Mouse (Mus musculus) liver, embryonic 16.5 days (tissue): ENCODE measurements around the gene Aldh3b2. TPM values are rescaled to one million over a fixed set of nuclear protein-coding genes. Genes with fewer than 3 reads are reported as not detected.
"Not testable (repeated sequence)": the region's sequence is repeated elsewhere in the genome, so short reads cannot be mapped to it uniquely, and the experiment has no call there.

Experiments
- ATAC-seq: fragments of 200-750 bp; cut with Nextera tagmentation; 2 replicates; pipeline ENCODE4 v1.8.0; 2017; ENCODE audit warnings: low read depth, mild to moderate bottlenecking, moderate number of reproducible peaks, moderate library complexity
- H3K27ac ChIP-seq: fragments of 300-500 bp; sonication (generic); 2 replicates; pipeline ENCODE4 v1.5.1; 2014; ENCODE audit warnings: mild to moderate bottlenecking, low read length
- H3K27me3 ChIP-seq: fragments of 300-500 bp; sonication (generic); 2 replicates; pipeline ENCODE4 v1.6.1; 2014; ENCODE audit warnings: low read depth, low read length, mixed read lengths; ENCODE audit not compliant: control insufficient read depth, insufficient read depth
- H3K36me3 ChIP-seq: fragments of 300-500 bp; sonication (generic); 2 replicates; pipeline ENCODE4 v1.6.1; 2014; ENCODE audit warnings: mild to moderate bottlenecking; ENCODE audit not compliant: control insufficient read depth, insufficient read depth
- H3K4me1 ChIP-seq: fragments of 300-500 bp; sonication (generic); 2 replicates; pipeline ENCODE4 v1.6.1; 2014; ENCODE audit warnings: low read depth, low read length, mixed read lengths; ENCODE audit not compliant: control insufficient read depth
- H3K4me2 ChIP-seq: fragments of 300-500 bp; sonication (generic); 2 replicates; pipeline ENCODE4 v1.6.1; 2014; ENCODE audit warnings: low read depth, low read length, mixed read lengths
- H3K4me3 ChIP-seq: fragments of 300-500 bp; sonication (generic); 2 replicates; pipeline ENCODE4 v1.5.1; 2014; ENCODE audit warnings: low read depth, mild to moderate bottlenecking, low read length
- H3K9ac ChIP-seq: fragments of 300-500 bp; sonication (generic); 2 replicates; pipeline ENCODE4 v1.6.1; 2014; ENCODE audit warnings: low read depth, low read length
- H3K9me3 ChIP-seq: fragments of 300-500 bp; sonication (generic); replicated peaks from 2 replicates; pipeline ENCODE4 v1.6.1; 2016; ENCODE audit warnings: low read length; ENCODE audit not compliant: control insufficient read depth
- WGBS: fragments of 180-500 bp; shearing (Covaris S2); extraction: QIAGEN DNeasy Blood & Tissue Kit; methylation state at CpG from one replicate; pipeline ENCODE4 v1.1.7; 2014; ENCODE audit not compliant: insufficient replicate concordance; 5-methylcytosine and 5-hydroxymethylcytosine counted together
- polyA plus RNA-seq: library from polyadenylated mRNA; unstranded; fragments of >200 nt; fragmentation: Nextera tagmentation; extraction: Ambion mirVana; gene quantifications from 2 replicates; pipeline ENCODE4 v1.2.1, GENCODE M21; 2015

Gene Aldh3b2
- polyA plus RNA-seq, 1 experiment from 2014 or later = 0.24 TPM

GRCm38 (mm10) chr19:3967258-3967657 is 4.9 kb upstream of the Aldh3b2 start:
- H3K4me3 ChIP-seq = no peak overlapping the region
- 31% methylated on average over 3 of the region's 3 CpGs for WGBS
- no peak for ATAC-seq
- H3K9ac ChIP-seq = no peak overlapping the region
- no peaks in the 10 kb centered on the region for H3K27me3 ChIP-seq
- H3K4me1 ChIP-seq = peaks cover 4% of the 10 kb centered on the region; the same call in 1 of the 2 replicates
- no peaks in the 10 kb centered on the region for H3K9me3 ChIP-seq
- no peaks in the 10 kb centered on the region for H3K36me3 ChIP-seq
- H3K27ac ChIP-seq = no peak overlapping the region
- H3K4me2 ChIP-seq = no peak overlapping the region

- H3K36me3 ChIP-seq, H3K27ac ChIP-seq, H3K4me2 ChIP-seq, ATAC-seq, H3K9me3 ChIP-seq, H3K4me3 ChIP-seq, H3K4me1 ChIP-seq, H3K9ac ChIP-seq, H3K27me3 ChIP-seq: not testable (repeated sequence)
- 72% methylated on average over 6 of the region's 6 CpGs for WGBS
Observed at GRCm38 (mm10) chr19:3974608-3975007, 2.5 kb downstream of the Aldh3b2 start.

GRCm38 (mm10) chr19:3975866-3976265 is 3.7 kb downstream of the Aldh3b2 start:
- no peak for ATAC-seq
- Histone ChIP-seq H3K27me3 (no peaks in the 10 kb centered on the region), H3K9ac (no peak overlapping the region), H3K36me3 (no peaks in the 10 kb centered on the region), H3K4me3 (no peak overlapping the region), H3K27ac (no peak overlapping the region), H3K4me1 (peaks cover 10% of the 10 kb centered on the region; the same call in 1 of the 2 replicates), H3K4me2 (no peak overlapping the region), H3K9me3 (no peaks in the 10 kb centered on the region)
- 56% methylated on average over 2 of the region's 2 CpGs for WGBS

GRCm38 (mm10) chr19:3980309-3980708 is 8.2 kb downstream of the Aldh3b2 start:
- H3K27ac ChIP-seq = no peak overlapping the region
- no peak overlapping the region for H3K4me3 ChIP-seq
- H3K4me2 ChIP-seq = no peak overlapping the region
- no peaks in the 10 kb centered on the region for H3K9me3 ChIP-seq
- peaks cover 5% of the 10 kb centered on the region for H3K4me1 ChIP-seq
- no peaks in the 10 kb centered on the region for H3K36me3 ChIP-seq
- ATAC-seq = peak; percentile 40; the same call in 1 of the 2 replicates
- WGBS = 14% methylated on average over 4 of the region's 4 CpGs
- H3K9ac ChIP-seq = no peak overlapping the region
- H3K27me3 ChIP-seq = no peaks in the 10 kb centered on the region

DNA sequence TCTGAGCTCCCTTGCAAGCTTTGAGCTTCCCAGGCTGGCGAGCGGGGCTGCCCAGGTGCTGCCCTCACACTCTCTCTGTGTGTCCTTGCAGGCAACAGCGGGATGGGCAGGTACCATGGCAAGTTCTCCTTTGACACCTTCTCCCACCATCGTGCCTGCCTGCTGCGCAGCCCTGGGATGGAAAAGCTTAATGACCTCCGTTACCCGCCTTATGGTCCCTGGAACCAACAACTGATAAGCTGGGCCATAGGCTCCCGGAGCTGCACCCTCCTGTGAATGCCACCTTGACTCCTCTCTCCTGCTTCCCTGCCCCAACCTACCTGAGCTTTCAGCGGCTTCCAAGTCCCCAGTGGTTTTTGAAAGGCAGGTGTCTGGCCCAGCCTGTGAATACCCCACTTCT is 8.8 kb downstream of the Aldh3b2 start:
- Histone ChIP-seq H3K27me3 (no peaks in the 10 kb centered on the region), H3K9ac (no peak overlapping the region), H3K4me2 (no peak overlapping the region), H3K4me1 (peaks cover 11% of the 10 kb centered on the region), H3K36me3 (no peaks in the 10 kb centered on the region), H3K4me3 (no peak overlapping the region), H3K9me3 (no peaks in the 10 kb centered on the region), H3K27ac (no peak overlapping the region)
- 68% methylated on average over 9 of the region's 9 CpGs for WGBS
- ATAC-seq = no peak

DNA sequence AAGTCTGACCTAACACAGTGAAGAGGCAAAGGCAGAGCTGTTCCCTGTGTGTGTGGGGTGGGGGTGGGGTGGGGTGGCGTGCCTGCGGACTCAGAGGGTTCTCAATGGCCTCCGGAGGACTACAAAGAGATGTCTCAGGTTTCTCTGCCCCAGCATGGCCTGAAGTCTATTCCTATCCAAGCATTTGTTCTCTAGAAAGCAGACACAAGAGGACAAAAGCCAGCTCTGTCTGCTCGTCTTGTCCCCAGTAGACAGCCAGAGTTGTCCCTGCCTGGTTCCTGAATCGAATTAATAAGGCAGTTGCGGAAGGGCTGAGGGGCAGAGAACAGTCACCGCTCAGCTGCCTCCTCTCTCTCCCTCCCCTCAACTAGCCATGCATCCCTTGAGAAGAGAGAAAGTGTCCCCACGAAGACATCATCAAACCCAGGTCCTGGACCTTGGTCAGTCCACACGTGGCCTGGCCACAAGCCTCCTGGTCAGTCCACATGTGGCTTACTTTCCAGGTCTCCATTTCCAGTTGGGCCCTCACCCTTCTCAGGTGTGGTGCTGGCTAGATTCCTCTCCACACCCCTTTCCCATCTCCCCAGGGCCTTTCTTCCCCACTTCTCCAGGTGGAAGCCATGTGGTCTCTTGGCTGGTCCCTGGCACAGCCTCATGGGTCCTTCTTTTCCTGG is 11.5 kb downstream of the Aldh3b2 start:
- Histone ChIP-seq H3K36me3 (no peaks in the 10 kb centered on the region), H3K4me2 (no peak overlapping the region), H3K9ac (no peak overlapping the region), H3K27ac (no peak overlapping the region), H3K4me3 (no peak overlapping the region), H3K4me1 (peaks cover 25% of the 10 kb centered on the region), H3K27me3 (no peaks in the 10 kb centered on the region), H3K9me3 (no peaks in the 10 kb centered on the region)
- no peak for ATAC-seq
- 61% methylated on average over 9 of the region's 9 CpGs for WGBS

DNA sequence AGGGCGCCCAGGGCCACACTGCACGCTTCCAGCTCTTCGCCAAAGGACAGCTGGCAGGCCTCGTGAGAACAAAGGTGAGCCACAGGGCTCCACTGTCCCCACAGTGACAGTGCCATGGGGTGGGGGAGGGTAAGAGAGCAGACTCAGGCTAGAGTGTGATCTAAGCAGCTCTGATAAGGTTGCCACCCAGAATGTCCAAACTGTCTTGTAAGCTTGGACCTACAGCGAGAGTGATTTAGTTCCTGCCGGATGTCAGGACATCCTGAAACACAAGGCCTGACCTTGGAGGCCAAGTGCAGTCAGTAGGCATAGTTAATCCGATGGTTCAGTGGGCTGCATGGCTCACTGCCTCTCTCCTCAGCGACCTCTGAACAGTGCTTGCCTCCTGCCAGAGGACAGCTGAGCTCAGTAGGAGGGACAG is 13.1 kb downstream of the Aldh3b2 start:
- Histone ChIP-seq H3K27me3 (no peaks in the 10 kb centered on the region), H3K4me3 (no peak overlapping the region), H3K9ac (no peak overlapping the region; the same call in 1 of the 2 replicates), H3K36me3 (no peaks in the 10 kb centered on the region), H3K27ac (peak overlapping the region; percentile 51; the same call in 1 of the 2 replicates), H3K9me3 (no peaks in the 10 kb centered on the region), H3K4me2 (no peak overlapping the region), H3K4me1 (peaks cover 25% of the 10 kb centered on the region)
- peak; percentile 39 for ATAC-seq
- 15% methylated on average over 8 of the region's 8 CpGs for WGBS

- H3K27ac ChIP-seq = peak within 1 kb of the TSS; percentile 51
- no peaks in the 10 kb centered on the region for H3K27me3 ChIP-seq
- peak; percentile 82 for ATAC-seq
- no peaks in the 10 kb centered on the region for H3K9me3 ChIP-seq
- H3K9ac ChIP-seq = no peak within 1 kb of the TSS; the same call in 1 of the 2 replicates
- no peaks in the 10 kb centered on the region for H3K36me3 ChIP-seq
- WGBS = 12% methylated on average over 8 of the region's 8 CpGs
- H3K4me2 ChIP-seq = peak within 1 kb of the TSS; percentile 4
- H3K4me3 ChIP-seq = 0 out of 2 replicates have a peak within 1 kb of the TSS, but pooled peaks have one; percentile 2
- peaks cover 25% of the 10 kb centered on the region for H3K4me1 ChIP-seq
Observed at GRCm38 (mm10) chr19:3986334-3986733, 14.2 kb downstream of the Aldh3b2 start, which contains the start of gene Acy3. TSS of gene Acy3 (plus strand) at chr19:3986570.

DNA sequence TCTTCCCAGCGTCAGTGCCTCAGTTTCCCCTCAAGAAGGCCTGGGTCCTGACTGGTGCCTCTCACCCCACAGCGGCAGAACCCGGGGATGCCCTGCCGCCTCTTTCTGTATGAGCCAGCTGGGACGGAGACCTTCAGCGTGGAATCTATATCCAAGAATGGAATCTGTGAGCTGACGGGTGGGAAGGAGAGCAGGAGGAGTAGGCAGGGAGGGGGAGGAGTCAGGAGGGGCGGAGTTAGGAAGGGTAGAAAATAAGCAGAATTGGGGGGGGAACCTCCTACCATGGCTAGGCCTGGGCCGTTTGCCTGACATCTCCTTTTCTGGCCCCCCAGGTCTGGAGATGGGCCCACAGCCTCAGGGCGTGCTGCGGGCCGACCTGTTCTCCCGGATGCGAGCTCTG is 15.9 kb downstream of the Aldh3b2 start:
- no peak for ATAC-seq
- no peaks in the 10 kb centered on the region for H3K36me3 ChIP-seq
- H3K27ac ChIP-seq = no peak overlapping the region
- H3K9ac ChIP-seq = no peak overlapping the region
- WGBS = 80% methylated on average over 14 of the region's 14 CpGs
- no peak overlapping the region for H3K4me3 ChIP-seq
- peaks cover 25% of the 10 kb centered on the region for H3K4me1 ChIP-seq
- H3K9me3 ChIP-seq = no peaks in the 10 kb centered on the region
- no peaks in the 10 kb centered on the region for H3K27me3 ChIP-seq
- H3K4me2 ChIP-seq = no peak overlapping the region
